Mouse (Mus musculus): Measurements from ENCODE around the gene Pcnt.

Gene Pcnt

DNA sequence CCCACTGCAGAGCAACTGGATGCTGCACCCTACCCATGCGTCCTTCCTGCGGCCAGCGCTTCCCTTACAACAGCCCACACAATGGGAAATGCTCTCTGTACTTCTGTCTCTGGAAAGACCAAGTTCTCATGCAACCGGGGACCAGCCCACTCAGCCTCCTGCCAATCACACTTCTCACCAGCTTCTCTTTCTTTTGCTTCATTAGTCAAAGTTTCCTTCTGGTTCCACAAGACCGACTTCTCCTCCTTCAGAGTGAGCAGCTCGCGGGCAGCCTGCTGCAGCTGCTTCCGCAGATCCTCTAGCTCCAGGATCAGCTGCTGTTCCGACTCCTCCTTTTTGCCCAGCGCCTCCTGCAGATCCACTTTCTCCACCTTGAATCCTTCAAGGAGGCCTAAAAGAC is 34.1 kb downstream of the Pcnt start:
- no peak for DNase-seq (ENCODE audit: low read depth, low spot score)

- no peak for DNase-seq (ENCODE audit: low read depth, low spot score)
Measured at GRCm38 (mm10) chr10:76392596-76392995, 50.0 kb downstream of the Pcnt start.

GRCm38 (mm10) chr10:76391786-76392185 is 50.8 kb downstream of the Pcnt start:
- peak; percentile 19 for DNase-seq (ENCODE audit: low read depth, low spot score)

GRCm38 (mm10) chr10:76391166-76391565 is 51.4 kb downstream of the Pcnt start:
- DNase-seq (ENCODE audit: low read depth, low spot score): no peak

DNA sequence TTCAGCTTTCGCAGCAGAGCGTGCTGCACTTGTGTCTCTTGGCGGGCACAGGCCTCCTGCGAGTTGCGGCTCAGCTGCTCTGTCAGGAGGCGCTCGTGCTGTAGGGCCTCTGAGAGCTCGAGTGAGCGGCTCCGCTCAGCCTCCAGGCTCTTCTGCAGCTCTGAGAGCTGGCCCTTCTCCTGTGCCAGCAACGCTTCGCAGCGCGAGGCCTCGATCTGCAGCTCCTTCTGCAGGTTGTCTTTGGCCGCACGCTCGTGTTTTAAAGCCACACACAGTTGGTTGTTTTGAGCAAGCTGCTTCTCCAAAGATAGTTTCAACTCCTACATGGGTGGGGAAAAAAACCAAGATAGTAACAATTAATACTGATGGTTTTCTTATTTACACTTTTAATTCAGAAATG is 67.6 kb downstream of the Pcnt start:
- DNase-seq (ENCODE audit: low read depth, low spot score): no peak

DNA sequence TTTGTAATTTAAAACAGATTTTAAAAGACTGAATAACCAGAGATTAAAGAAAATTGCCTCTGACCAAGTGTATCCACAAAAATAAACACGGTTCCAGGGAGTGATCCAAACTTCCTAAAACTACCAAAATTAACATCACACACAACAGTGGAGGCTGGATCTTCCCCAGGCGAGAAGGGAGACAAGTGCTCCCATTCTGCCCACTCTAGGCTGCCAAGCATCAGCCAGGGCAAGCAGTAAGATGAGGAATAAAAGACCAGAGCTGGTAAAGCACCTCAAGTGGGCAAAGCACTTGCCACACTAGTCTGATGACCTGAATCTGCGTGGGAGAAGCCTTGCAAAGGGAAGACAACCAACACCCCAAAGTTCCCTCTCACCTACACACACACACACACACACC is 70.8 kb downstream of the Pcnt start:
- DNase-seq (ENCODE audit: low read depth, low spot score): no peak

DNA sequence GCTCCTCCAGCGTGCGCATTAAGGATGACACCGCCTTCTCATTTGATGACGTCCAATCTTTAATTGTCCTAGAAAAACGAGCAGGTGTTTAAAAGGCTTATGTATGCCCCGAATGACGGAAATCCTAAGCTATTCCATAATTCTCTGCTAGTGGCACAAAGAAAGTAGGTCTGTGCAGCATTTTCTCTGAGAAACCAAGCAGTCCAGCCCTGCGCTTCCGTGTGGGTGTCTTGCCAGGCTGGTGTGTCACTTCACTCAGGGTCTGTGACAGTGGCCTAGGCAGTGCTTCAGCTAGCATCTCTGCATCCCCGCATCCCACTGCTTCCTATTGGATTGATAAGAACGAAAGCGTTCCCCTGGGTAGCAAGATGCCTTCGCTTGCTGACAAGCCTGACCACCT is 73.8 kb downstream of the Pcnt start:
- no peak for DNase-seq (ENCODE audit: low read depth, low spot score)

GRCm38 (mm10) chr10:76363233-76363632 is 79.4 kb downstream of the Pcnt start:
- no peak for DNase-seq (ENCODE audit: low read depth, low spot score)

- no peak for DNase-seq (ENCODE audit: low read depth, low spot score)
Measured at GRCm38 (mm10) chr10:76358468-76358867, 84.1 kb downstream of the Pcnt start.

- DNase-seq (ENCODE audit: low read depth, low spot score): no peak
Measured at GRCm38 (mm10) chr10:76357286-76357875, 85.2 kb downstream of the Pcnt start.

DNA sequence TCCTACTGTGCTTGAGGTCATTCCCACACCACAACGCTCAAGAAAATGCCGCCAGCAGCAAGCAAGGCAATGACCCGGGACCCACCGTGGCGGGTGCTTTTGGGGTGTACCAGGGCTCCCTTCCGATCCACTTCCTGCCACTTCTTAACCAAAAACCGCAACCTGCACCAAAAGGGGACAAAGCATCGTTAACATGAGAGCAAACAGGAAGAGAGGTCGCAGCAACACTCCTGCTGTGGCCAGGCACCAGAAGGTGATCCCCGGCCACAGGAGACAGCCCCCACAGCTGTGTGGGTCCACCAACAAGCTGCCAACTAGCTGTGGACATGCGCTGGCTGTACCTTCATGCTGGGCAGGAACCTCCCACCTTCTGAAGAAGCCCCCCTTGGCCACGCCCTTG is 87.6 kb downstream of the Pcnt start:
- DNase-seq (ENCODE audit: low read depth, low spot score): no peak

DNA sequence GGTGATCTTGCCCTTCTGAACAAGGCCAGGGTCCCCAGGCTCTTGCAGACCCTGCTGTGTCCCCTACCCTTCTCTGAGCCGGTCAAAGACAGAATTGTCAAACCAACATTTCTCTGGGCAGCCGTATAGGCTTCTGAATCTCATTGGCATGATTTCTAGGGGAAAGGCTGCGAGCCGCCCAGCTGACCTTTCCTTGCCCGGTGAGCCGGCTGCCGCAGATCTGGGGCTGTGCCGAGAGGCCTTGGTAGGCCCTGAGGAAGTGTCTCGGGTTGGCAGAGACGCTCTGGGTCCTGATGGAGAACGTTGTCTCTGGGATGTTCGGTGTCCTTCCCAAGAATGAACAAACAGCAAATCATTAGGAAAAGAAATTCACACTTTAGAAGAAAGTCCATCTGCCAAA is 88.6 kb downstream of the Pcnt start:
- no peak for DNase-seq (ENCODE audit: low read depth, low spot score)

- no peak for DNase-seq (ENCODE audit: low read depth, low spot score)
Measured at GRCm38 (mm10) chr10:76351953-76352352, 90.6 kb downstream of the Pcnt start.

DNA sequence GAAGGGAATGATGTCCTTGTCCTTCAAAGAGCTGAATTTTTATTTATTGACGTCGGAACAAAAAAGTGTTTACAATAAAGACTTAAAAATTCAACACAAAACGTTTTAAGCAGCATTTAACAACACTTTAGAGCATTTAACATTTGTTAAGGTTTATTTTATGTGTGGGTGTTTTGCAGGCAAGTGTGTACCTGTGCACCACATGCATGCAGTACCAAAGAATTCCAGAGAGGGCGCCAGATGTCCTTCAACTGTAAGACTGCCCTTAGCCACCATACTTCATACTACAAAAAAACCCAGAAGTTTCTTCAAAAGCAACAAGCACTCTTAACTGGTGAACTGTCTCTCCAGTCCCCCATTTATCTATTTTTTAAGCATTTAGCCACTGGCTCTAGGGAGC is 96.0 kb downstream of the Pcnt start:
- peak; percentile 65 for DNase-seq (ENCODE audit: low read depth, low spot score)

DNA sequence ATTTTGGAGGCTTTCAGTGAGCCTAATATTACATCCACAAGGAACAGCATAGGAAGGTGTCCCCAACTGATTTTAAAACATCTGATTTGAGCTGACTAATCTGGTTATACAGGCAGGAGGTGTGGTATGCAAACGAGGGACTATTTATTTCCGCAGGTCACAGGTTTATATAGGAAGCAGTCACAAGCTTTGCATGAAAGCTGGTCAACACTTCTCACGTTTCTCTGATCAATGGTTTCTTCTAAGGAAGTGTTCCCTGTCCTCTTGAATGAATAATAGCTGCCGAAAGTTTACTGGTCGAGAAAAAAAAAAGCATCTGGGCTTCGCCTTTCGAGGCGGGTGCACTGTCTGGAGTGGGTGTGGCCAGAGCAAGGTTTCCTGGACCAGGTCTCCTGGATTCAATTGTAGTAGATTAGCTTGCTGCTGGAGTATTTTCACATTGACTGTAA is 96.5 kb downstream of the Pcnt start:
- DNase-seq (ENCODE audit: low read depth, low spot score): no peak

GRCm38 (mm10) chr10:76345540-76345902 is 97.1 kb downstream of the Pcnt start:
- DNase-seq (ENCODE audit: low read depth, low spot score): no peak

DNA sequence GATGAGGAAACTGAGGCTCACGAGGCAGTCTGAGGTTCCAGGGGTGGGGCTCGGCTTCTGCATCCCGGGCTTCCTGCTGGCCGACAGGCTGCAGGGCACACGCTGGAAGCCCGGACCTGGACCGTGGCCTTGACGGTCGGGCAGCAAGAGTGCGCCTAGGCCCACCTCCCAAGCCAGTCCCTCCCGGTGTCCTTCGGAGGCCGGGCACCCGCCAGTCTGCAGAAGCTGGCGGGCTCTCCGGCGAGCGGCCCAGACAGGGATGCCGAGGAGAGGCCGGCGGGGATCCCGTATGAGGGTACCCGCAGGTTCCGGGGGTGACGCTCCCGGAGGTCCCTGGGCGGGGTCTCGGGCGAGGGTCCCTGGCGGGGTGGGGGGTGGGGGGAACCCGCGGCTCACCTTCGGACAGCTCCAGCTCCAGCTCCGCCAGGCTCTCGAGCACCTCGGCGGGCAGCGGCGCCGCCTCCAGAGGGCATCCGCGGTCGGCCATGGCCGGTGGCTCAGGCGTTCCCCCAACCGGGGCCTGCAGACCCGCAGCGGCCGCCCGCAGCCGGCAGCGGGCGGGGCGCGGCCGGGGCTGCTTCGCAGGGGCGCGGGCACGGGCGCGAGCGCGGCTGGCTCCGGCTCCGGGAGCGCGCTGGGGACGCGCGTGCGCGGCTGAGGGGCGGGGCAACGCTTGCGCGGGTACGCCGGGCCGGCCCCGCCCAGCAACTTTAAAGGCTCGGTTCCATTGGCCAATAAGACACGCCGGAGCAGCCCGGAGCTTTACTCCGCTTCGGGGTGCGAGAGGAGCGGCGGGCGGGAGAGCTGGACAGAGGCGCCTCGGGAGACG is 97.7 kb downstream of the Pcnt start, which contains the start of gene Dip2a:
Gene Dip2a, minus strand, starts transcription at position 581 of the 829 bp plus-strand sequence.
- DNase-seq (ENCODE audit: low read depth, low spot score): peak; percentile 80

DNA sequence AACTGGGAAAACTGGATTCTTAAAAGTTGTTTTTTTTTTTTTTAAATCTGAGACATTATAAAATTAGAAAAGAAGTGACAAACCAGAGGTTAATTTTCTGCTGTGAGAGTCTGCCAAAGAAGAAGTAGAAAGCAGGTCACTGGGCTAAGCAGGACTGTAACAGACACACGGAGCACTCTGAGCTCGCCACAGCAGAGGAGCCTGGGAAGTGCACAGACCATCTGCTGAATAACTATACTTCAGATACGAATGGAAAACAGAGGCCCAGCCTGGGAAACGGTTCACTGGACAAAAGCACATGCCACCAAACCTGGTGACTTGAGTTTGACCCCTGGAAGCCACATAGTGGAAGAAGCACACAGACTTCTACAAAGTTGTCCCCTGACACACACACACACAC is 108.2 kb downstream of the Pcnt start:
- no peak for DNase-seq (ENCODE audit: low read depth, low spot score)

DNA sequence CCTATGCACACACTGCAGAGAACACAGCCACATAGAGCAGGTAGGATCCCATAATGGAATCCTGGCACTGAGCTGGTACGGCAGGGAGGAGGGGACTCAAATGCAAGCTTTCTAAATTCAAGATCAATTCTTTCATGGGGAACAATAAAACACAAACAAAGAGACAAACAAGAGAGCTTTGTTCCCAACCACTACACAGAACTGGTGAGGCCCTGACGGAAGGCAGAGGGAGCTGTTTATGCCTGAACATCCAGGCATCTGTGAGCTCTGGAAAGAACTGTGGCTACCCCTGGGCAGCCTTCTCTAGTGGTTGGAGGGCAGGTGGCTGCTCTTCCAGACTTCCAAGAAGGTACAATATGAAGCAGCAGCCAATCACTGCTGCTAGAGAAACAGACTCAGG is 110.5 kb downstream of the Pcnt start:
- DNase-seq (ENCODE audit: low read depth, low spot score): no peak

GRCm38 (mm10) chr10:76329093-76329492 is 113.5 kb downstream of the Pcnt start:
- no peak for DNase-seq (ENCODE audit: low read depth, low spot score)

DNA sequence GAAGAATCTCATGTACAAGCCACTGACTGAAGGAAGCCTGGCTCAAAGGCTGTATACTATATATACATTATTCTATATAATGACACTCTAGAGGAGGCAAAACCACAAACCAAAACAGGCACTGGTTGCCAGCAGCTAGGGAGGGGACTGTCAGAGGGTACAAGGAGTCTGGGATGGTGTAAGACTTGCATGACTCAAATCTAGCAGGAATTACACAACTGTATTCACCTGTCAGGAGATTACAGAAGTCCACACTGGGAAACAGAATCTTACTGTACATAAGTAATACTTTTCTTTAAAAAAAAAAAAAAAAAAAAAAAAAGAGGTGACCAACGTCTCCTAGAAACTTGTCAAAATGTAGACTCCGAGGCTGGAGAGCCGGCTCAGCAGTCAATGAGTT is 114.0 kb downstream of the Pcnt start:
- no peak for DNase-seq (ENCODE audit: low read depth, low spot score)

GRCm38 (mm10) chr10:76326304-76327006 is 116.1 kb downstream of the Pcnt start:
- no peak for DNase-seq (ENCODE audit: low read depth, low spot score)

DNA sequence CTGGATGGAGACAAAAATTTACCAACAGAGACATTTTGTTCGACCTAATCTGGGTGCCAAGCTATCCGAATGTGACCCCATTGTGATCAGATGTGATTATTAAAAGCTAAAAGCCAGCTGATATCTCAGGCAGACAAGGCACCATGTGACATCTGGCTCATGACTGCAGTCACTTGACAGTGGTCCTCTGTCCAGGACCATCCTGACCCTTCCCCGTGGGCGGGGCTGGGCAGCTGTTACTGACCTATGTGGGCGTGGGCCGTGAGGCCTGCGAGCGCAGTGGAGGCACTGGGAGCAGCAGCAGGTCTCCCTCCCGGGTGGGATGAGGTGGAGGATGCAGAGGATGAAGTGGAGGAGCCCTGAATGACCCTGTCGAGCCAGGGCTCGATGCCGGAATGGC is 125.0 kb downstream of the Pcnt start:
- DNase-seq (ENCODE audit: low read depth, low spot score): no peak

Measured in c-Kit-negative CD71-positive TER-119-positive erythroid progenitor cells, embryonic 14.5 days (primary cell).